Mouse (Mus musculus) inflammation-experienced regulatory T-cells, adult 6 months (primary cell): ENCODE measurements around the gene Ceacam1. TPM values are rescaled to one million over a fixed set of nuclear protein-coding genes. Genes with fewer than 3 reads are reported as not detected.
"Not testable (repeated sequence)": the region's sequence is repeated elsewhere in the genome, so short reads cannot be mapped to it uniquely, and the experiment has no call there.

ENCODE experiments used
- ATAC-seq: one replicate; pipeline ENCODE4 v1.8.0; 2017
- polyA plus RNA-seq, 3 experiments: library from polyadenylated mRNA; unstranded; fragments of 100-300 nt; shearing (Covaris generic); gene quantifications; one replicate each; pipeline ENCODE4 v1.2.1; 2017

Ceacam1 gene
- polyA plus RNA-seq: under 1 TPM in 1 of 3 experiments, not detected in 2; 0.54 TPM

DNA sequence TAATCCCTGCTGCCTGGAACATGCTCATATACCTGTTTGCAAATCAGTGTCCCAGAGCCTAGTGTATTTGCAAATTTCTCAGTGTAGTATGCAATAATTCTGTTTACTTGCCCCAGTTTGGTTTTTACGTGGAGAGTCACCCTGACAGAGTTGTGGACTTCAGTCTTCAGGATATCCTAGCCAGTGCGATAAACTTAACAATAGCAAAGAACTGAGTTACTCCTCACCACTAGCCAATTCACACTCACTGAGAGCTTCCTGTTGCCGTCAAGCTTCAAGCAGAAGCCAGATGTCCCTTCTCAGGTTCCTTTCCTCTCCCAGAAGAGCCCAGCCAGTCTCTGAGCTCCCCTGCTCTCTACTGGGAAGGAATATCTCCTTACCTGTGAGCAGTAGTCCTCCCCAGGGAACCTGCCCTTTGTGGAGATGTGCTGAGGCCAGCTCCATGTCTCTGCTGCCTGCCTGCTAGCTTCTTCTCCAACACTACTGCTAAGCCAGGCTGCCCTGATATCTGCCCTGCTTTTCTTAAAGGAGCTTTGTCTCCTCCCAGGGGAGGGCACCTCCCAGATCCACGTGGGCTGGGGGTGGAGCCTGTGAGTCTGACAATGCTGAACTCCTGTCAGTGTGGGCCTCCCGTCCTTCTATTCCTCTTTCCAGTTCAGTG lies at the start of gene Ceacam1:
Gene Ceacam1 (minus strand): TSS at position 513 of the 661 bp plus-strand sequence.
- ATAC-seq: not testable (repeated sequence)

DNA sequence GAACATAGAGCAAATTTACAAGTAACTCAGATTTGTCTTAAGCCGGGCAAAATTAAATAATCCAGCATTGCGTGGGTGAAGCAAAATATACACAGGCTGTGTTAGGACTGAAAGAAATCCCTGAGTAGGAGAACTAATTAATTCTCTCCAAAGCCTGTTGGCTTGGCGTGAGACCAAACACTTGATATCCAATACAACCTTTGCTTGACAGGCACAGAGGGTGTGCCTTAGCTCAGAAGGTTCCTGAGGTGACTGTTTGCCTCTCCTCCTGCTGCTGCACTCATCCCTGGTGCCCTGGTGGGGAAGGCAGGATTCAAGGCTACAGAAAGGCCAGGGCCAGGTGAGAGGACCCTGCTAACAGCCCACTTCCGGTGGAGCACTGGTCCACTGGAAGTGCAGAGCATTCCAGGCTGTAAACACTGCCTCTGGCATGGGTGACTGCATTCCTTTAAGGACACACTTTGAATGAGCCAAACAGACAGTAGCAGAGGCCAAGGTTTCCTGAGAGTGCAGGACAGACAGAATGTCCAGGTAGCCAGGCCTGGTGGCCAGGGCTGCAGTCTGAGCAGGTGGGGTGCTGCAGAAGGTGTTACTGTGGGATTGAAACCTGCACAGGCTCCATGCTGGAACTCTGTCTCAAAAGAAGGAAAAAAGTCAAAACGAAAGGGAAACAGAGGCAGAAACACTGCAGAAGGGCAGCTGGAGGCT lies 38.8 kb upstream of the Ceacam1 start:
- ATAC-seq: not testable (repeated sequence)

DNA sequence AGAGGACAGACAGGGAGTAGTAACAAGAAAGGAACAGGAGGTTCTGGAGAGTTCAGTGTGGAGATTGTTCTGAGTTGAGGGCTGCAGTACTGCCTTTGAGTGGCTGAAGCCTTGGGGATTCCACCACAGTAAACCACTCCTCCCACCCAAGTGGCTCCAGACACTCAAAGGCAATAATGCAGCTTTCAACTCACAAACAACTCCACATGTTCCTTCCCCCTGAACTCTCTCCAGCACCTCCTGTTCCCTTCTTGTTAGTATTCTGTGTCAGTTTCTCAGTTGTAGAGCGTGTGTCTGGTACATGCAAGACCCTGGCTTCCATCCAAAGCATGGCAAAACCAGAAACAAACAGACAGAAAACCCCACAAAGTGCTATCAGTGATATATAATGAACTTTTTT lies 38.3 kb upstream of the Ceacam1 start:
- ATAC-seq: not testable (repeated sequence)

DNA sequence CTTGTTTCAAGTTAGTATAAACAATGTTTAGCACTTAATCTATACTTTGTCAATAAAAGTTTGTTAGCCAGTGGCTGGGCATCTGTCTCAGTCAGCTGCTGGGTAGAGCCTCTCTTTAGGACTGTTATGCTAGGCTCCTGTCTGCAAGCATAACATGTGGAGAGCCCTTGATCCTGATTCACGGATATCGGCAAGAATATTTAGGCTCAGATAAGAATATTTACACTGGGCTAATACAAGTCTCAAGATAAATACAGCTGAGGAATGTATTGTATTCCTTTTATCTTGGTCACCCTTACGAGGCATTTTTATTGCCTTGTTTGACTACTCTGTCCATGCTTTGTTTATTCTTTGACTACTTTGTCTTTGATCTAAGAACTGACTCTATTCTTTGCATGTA lies 32.5 kb upstream of the Ceacam1 start:
- ATAC-seq: no peak

DNA sequence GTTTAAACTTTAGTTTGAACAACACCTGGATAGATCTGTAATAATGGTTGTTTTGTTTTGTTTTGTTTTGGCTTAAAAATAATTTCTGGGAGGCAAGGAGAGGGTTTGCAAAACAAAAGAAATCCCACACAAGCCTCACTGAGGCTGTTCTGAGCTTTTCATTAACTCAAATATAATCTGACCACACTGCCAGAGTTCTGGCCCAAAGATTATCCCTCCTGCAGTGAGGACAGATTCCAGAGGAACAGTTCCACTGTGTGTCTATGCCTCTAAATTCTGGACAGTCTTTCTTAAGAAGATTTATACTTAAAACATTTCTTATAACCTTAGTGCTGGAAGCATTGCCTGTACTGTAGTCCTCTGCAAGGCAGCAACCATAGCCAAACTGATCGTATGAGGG lies 17.2 kb upstream of the Ceacam1 start:
- no peak for ATAC-seq

DNA sequence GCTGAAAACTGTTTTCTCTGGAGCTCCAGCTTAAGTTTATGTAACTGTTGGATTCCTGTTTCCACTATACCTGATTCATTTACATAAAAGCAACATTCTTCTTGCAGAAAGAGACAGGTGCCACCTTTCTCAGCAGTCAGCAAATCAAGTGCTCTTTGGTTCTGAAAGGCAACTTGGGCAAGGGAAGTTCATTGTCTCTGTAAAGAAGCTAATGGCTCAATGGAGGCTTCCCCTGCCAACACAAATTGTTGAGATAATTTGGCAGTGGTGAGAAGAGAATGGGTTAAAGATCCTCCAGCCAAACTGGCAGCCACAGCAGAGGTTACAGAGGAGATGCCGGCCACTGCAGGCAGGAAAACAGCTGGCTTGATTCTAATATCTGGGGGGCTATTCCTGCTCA lies 13.3 kb upstream of the Ceacam1 start:
- ATAC-seq: not testable (repeated sequence)

DNA sequence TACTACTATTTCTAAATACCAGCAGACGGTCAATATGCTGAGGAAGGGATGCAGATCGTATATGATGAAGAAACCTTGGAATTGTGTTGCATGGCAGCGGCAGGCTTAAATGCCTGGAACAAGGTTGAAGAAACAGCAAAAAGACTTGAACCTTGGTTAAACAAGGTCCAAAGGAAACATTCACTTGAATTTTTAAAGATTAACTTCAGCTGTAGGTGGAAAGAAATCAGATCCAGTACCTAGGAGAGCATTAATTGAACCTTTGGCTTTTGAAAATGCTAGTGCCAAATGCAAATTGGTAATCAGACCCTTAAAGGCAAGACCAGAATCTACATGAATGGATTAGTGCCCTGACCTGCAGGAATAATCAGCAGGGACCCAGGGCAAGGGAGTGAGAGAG lies 12.0 kb upstream of the Ceacam1 start:
- ATAC-seq: not testable (repeated sequence)

DNA sequence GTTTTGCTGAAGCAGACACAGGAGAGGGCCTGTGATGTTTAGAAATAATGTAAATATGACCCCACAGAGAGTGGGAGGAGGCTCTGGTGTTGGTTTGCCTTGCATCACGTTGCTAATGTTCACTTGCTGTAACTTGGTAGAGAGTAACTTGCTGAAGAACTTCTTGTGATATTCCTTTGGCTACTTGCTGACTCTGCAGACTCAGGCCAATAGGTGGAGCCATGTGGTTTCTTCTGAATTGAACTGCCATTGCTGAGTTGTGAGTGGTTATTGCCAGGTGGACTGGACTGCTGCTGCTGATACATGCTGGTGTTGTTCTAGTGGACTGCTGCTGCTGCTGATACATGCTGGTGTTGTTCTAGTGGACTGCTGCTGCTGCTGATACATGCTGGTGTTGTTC lies 8.8 kb upstream of the Ceacam1 start:
- no peak for ATAC-seq

DNA sequence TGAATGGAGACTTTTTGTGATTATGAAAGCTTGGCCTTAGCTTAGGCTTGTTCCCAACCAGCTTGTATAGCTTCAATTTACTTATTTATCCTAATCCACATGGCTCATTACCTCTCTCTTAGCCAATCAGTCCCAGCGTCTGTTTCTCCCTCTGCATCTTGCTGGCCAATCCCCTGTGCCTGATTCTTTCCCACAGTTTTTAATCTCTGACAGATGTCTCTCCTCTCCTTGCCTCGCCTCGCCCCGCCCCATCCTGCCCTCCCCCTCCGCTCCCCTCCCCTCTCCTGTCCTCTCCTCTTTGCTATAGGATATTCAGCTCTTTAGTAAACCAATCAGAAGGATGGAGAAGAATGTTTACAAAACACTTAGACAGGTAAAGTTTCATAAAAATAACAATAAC lies 7.7 kb upstream of the Ceacam1 start:
- no peak for ATAC-seq

DNA sequence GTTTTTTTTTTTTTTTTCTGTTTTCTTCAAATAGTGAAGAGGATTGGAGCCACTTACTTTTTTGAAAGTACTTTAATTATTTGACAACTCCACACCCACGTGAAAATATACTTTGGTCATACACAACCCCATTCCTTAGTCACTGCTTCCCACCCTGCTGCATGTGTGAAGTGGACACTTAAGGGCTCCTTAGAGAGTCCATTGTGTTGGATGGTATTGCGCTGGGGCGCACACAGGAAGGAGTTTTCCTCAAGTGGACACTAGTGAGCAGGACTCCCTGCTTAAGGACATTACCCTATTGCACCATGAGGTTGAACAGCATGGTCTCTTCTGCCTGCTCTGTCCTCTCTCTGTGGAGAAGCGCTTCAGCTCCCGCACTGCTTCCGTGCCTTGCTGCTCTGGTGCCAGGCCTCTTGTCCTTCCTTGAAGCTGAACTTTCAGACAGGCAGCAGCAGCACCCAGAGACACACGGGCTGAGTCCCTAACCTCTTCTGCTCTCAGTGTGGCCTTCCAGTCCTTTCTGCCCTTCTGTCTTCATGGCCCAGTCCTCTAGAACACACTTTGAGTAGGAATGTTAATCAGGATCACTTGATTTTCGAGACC lies 5.8 kb upstream of the Ceacam1 start:
- ATAC-seq: no peak

DNA sequence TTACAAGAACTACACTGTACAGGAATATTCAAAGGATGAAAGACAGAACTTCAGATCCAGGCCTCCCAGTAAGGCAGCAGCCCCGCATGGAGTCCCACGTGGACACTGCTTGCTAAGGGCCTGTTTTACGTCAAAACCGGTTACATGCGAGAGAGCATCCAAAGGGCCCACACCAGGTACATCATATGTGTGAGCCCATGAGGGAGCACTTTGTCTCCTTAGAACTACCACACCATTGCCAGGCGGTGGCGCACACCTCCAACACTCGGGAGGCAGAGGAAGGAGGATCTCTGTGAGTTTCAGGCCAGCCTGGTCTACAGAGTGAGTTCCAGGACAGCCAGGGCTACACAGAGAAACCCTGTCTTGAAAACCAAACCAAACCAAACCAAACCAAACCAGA lies 3.4 kb upstream of the Ceacam1 start:
- ATAC-seq: not testable (repeated sequence)

DNA sequence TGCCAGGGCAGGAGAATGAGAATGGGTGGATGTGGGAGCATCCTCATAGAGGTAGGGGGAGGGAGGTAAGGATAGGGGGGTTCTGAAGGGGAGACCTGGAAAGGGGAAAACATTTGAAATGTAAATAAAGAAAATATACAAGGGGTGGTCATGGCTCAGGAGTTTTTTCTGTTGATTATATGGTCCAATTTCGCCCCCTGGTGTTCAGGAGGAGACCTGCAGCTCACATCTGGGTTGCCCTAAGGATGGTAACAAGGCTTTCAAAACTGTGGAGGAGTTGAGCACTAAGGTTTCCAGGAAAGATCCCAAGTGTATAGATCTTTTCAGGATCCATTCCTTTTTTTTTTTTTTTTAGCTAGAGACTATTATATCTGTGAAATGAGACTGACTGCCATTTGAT lies 2.0 kb upstream of the Ceacam1 start:
- no peak for ATAC-seq

DNA sequence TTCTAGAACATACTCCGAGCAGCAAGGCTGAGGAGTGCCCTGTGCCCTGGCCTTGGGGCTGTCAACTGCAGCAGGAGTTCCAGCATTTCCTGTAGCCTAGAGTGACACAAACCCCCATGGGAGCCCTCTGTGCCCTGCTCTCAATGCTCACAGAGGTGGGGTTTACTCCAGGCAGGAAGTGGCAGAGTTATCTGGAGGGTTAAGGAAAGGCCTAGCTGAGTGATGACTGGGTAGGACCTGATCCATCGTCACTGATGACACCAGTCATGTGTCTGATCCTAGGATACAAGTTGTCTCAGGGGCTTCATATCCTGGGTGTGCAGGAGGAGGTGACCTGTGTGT lies 320 bp upstream of the Ceacam1 start:
- not testable (repeated sequence) for ATAC-seq

DNA sequence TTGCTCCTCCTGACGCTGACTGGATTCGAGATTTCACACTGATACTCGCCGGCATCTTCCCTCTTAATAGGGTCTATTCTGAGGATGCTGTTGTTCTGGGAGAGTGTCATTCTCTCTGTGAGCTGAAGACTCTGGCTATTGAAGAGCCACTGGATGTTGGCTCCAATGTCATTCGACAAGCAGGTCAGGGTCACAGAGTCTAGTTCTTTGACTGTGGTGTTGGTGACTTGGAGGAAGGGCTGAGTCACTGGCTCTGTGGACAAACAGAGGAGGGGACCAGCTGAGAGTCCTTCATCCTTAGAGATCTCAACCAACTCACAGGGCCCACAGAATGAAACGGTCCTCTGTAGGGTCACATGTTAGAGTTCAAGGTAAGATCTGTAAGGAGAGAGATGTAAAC lies 5.6 kb downstream of the Ceacam1 start:
- ATAC-seq: not testable (repeated sequence)

DNA sequence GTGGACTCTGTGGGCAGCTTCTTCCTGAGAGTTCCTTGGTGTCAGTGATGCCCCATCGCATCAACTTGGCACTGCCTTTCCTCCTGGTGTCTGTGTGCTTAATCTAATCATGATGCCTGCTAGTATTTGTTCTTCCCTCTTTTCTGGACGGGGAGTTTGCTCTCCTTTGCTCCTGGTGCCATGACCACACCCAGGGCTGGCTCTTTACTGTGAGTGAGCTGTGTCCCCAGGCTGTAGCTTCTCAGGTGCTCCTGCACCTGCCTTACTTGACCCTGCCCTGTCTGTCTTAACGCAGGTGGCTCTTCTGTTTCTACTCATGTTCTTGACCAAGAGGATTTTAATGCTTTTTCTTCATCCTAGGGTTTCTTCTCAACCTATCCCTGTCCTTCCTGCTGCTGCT lies 11.8 kb downstream of the Ceacam1 start:
- not testable (repeated sequence) for ATAC-seq

DNA sequence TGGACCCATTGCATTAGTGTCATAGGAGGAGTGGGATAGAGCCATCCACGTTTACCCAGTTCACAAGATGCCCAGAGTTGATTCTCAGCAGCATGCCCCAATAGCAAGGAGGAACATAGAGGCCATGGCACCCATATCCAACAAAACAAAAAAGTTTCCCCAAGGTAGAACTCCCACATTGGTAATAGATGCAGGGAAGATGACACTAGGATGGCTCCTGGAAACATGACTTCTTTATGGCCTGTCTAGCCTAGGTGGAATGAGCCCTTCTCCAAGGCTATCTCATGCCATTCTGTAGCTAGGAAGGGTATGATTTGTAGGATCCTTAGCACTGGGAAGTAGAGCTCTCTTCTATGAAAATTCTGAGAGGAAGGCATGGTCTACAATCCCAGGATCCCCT lies 12.4 kb downstream of the Ceacam1 start:
- ATAC-seq: no peak

DNA sequence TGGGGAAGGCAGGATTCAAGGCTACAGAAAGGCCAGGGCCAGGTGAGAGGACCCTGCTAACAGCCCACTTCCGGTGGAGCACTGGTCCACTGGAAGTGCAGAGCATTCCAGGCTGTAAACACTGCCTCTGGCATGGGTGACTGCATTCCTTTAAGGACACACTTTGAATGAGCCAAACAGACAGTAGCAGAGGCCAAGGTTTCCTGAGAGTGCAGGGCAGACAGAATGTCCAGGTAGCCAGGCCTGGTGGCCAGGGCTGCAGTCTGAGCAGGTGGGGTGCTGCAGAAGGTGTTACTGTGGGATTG lies 15.4 kb downstream of the Ceacam1 start:
- not testable (repeated sequence) for ATAC-seq

DNA sequence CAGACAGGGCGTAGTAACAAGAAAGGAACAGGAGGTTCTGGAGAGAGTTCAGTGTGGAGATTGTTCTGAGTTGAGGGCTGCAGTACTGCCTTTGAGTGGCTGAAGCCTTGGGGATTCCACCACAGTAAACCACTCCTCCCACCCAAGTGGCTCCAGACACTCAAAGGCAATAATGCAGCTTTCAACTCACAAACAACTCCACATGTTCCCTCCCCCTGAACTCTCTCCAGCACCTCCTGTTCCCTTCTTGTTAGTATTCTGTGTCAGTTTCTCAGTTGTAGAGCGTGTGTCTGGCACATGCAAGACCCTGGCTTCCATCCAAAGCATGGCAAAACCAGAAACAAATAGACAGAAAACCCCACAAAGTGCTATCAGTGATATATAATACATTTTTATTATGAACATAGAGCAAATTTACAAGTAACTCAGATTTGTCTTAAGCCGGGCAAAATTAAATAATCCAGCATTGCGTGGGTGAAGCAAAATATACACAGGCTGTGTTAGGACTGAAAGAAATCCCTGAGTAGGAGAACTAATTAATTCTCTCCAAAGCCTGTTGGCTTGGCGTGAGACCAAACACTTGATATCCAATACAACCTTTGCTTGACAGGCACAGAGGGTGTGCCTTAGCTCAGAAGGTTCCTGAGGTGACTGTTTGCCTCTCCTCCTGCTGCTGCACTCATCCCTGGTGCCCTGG lies 15.9 kb downstream of the Ceacam1 start:
- not testable (repeated sequence) for ATAC-seq

DNA sequence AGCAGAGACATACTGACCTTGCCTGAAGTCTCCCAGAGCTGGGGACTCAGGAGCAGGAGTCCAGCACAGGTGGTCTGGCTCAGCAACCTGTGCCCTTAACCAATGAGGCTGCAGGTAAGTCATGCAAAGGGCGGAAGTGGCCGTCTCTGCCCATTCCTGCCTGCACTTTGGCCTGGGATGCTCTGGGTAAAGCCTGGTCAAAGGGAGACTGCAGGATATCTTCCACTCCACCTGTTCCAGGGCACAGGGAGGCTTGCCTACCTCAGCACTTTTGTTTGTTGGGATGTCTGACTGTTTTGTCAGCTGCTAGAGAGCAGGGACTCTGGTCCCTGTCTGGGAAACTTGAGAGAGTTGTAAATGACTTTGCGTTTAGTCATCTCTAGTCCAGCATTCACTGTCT lies 25.3 kb downstream of the Ceacam1 start:
- no peak for ATAC-seq

DNA sequence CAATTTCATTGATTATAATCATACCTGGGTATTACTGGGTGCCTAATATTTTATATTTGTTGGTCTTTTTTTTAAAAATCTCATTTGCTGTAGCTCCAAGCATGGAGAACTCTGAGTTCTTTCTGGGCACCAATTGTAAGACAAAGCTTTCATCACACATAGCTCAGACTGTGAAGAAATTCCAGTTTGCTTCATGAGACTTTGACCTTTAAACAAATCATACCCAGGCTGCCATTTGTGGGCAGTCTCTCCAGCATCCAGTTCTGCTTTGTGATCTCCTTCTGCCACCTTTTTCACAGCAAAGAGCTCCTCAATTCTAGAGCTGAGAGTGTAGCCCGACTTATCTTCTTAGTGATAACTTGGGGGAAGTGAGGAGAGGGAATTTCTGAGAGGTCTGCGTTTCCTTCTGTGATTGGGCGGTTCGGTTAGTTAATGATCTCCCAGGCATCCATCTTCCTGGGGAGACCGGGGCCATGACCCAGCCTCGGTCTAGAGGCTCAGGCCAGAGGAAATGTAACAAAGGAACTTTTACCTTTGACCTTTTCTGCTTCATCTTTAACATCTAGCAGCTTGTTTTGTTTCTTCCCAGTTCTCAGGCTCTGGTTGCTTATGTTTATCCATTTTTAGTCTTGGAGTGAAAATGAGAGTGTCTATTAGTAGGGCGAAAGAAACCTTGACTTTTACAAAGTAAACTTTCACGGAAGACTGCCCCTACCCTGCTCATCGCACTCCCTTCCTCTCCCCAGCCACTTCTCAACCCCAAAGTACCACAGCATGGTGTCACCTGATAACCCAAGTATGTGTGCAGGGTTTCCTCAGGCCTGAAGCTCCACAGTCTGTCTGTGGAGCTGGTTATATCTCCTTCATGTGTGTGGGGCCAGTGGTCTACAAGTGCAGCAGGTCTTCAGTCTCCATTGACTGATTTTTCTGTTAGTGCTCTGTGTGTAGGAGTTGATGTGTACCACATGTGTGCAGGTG lies 27.2 kb downstream of the Ceacam1 start:
- no peak for ATAC-seq

DNA sequence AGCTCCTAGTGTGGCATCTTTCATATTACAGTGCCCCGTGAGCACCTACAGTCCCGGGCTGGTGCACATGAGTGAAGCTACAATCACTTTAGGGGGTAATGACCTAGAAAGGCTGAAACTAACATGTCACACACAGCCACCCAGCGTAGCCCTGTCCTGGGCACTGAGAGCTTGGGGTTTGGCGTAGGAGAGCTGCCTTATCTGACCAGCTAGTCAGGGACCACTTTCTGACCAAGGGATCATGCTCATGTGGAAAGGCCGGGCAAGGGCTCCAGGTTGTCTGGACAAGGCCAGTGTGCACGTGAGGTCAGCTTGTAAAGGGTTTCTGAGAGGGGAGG lies 36.6 kb downstream of the Ceacam1 start:
- no peak for ATAC-seq

DNA sequence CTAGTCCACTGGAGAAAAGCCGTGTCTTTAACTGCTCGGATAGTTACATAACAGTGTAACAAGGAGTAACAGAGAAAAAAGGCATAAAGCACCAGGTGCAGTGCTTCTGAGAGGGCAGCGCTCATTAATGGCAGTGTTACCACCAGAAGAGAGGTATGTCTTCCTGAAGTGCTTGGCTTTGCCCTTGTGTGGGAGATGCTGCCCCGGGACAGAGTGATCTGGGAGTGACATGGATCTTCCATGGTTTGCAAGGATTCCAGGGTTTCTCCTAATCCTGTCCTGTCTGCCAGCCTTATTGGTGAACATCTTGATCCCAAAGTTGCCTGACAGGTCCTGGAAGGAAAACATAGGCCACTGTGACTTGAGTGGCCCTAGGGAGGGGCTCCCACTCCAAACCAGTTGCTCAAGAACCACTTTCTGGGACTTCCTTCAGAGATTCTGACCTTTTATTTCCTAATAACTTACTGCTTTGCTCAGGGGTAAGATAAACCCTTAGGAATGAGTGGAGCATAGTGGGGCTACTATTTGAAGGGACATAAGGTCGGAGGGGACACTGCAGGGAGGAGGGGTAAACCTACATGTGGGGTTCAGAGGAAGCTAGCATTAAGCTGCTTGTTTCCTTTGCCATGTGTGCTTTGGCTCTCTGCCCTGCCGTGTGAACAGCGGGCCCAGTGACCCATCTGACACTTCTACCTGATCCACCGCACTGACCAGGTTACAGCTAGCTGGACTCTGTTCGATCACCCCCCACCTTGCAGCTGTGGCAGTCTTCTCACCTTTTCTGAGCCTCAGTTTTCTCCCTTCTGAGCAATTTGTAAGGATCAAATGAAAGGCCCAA lies 37.2 kb downstream of the Ceacam1 start:
- ATAC-seq: no peak
